In genomic region chr11:20902910-20903309, GRCm38 (mm10) we compare ENCODE assay signal across 23 mouse cellular contexts.
A peak's percentile ranks its signal among the peaks of the same experiment; 100 is the strongest.
DNase-seq lines count a peak whose midpoint lies in the region; ATAC-seq lines count a peak whose summit lies in the region.
"Had no signal": no experiment of that assay in that cellular context is flagged by ENCODE, and none has a peak within 500 bp of the region (broad histone marks: within the 10 kb centered on the region; RNA-seq: fewer than 3 reads in every experiment).

No protein-coding gene starts in this region.

- H3K4me2 ChIP-seq in kidney, embryonic 14.5 days (replicated peaks; ENCODE audit: low read depth, low read length) = no peak overlapping the region
- no peak overlapping the region for H3K4me2 ChIP-seq in kidney, embryonic 16.5 days (replicated peaks; ENCODE audit: low read depth, low read length)
- H3K4me2 ChIP-seq: embryonic facial prominence, embryonic 12.5 days; forebrain, embryonic 13.5 days; forebrain, embryonic 15.5 days had no signal

- 68% methylated on average over 8 of the region's 8 CpGs for WGBS in heart, embryonic 10.5 days
- WGBS in kidney, embryonic 14.5 days = 33% methylated on average over 8 of the region's 8 CpGs
- WGBS in kidney, embryonic 16.5 days = 25% methylated on average over 8 of the region's 8 CpGs

- no peaks in the 10 kb centered on the region for H3K27me3 ChIP-seq in heart, embryonic 10.5 days (ENCODE audit: insufficient read depth, poor library complexity, severe bottlenecking)
- H3K27me3 ChIP-seq in kidney, embryonic 14.5 days (ENCODE audit: control insufficient read depth, insufficient read depth, low read length) = no peaks in the 10 kb centered on the region
- no peaks in the 10 kb centered on the region for H3K27me3 ChIP-seq in kidney, embryonic 16.5 days (ENCODE audit: insufficient read depth, low read length)
- H3K27me3 ChIP-seq: embryonic facial prominence, embryonic 12.5 days; forebrain, embryonic 13.5 days; forebrain, embryonic 15.5 days; Patski had no signal

- H3K9me3 ChIP-seq in heart, embryonic 10.5 days = no peaks in the 10 kb centered on the region
- no peaks in the 10 kb centered on the region for H3K9me3 ChIP-seq in kidney, embryonic 14.5 days (ENCODE audit: control insufficient read depth, low read length)
- no peaks in the 10 kb centered on the region for H3K9me3 ChIP-seq in kidney, embryonic 16.5 days (ENCODE audit: low read length)
- H3K9me3 ChIP-seq: embryonic facial prominence, embryonic 10.5 days; embryonic facial prominence, embryonic 12.5 days; forebrain, embryonic 13.5 days; forebrain, embryonic 15.5 days; G1E had no signal

- no peaks in the 10 kb centered on the region for H3K36me3 ChIP-seq in heart, embryonic 10.5 days
- H3K36me3 ChIP-seq in kidney, embryonic 14.5 days (ENCODE audit: control insufficient read depth, insufficient read depth, low read length) = no peaks in the 10 kb centered on the region
- no peaks in the 10 kb centered on the region for H3K36me3 ChIP-seq in kidney, embryonic 16.5 days (ENCODE audit: insufficient read depth, low read length)
- H3K36me3 ChIP-seq: embryonic facial prominence, embryonic 10.5 days; embryonic facial prominence, embryonic 12.5 days; forebrain, embryonic 15.5 days; G1E had no signal

- intact Hi-C loops in heart, postnatal 36 days (cut with DNase I) = no loop called here

- peak overlapping the region; percentile 8 for H3K27ac ChIP-seq in heart, embryonic 10.5 days
- H3K27ac ChIP-seq in kidney, embryonic 14.5 days (ENCODE audit: low read depth, low read length) = no peak overlapping the region
- no peak overlapping the region for H3K27ac ChIP-seq in kidney, embryonic 16.5 days (ENCODE audit: low read length)
- H3K27ac ChIP-seq: embryonic facial prominence, embryonic 10.5 days; embryonic facial prominence, embryonic 12.5 days; forebrain, embryonic 13.5 days; forebrain, embryonic 15.5 days had no signal

- H3K4me3 ChIP-seq in heart, embryonic 10.5 days = no peak overlapping the region
- H3K4me3 ChIP-seq in kidney, embryonic 14.5 days (ENCODE audit: low read length) = no peak overlapping the region
- H3K4me3 ChIP-seq in kidney, embryonic 16.5 days (ENCODE audit: low read length) = no peak overlapping the region
- H3K4me3 ChIP-seq: embryonic facial prominence, embryonic 10.5 days; embryonic facial prominence, embryonic 12.5 days; forebrain, embryonic 13.5 days; forebrain, embryonic 15.5 days had no signal

- peak; percentile 81 for ATAC-seq in kidney, embryonic 14.5 days (ENCODE audit: low FRiP score, low TSS enrichment)
- peak; percentile 78 for ATAC-seq in kidney, embryonic 16.5 days (ENCODE audit: low FRiP score, low TSS enrichment)
- ATAC-seq: activated CD4-positive, CD25-positive, alpha-beta regulatory T cell, adult 4 months; CD4-positive, CD25-positive, alpha-beta regulatory T cell, adult 4 months; forebrain, embryonic 13.5 days; forebrain, embryonic 15.5 days; Patski had no signal

- DNase-seq in heart, embryonic 10.5 days (ENCODE audit: low spot score) = no peak
- no peak for DNase-seq in heart, postnatal 36 days
- DNase-seq in kidney, adult 8-10 months = no peak
- no peak for DNase-seq in kidney, postnatal 10 days
- DNase-seq: adrenal gland, adult 8-10 months; adrenal gland, postnatal 14 days; adrenal gland, postnatal 36 days; B cell, adult 2 months; cerebellum, adult 11-12 months; cerebellum, adult 2 months; cerebellum, adult 9-10 months; cerebellum, postnatal 10 days; cerebellum, postnatal 25 days had no signal

- H3K9ac ChIP-seq in kidney, embryonic 14.5 days (ENCODE audit: low read depth, low read length) = no peak overlapping the region
- no peak overlapping the region for H3K9ac ChIP-seq in kidney, embryonic 16.5 days (replicated peaks; ENCODE audit: low read length)
- H3K9ac ChIP-seq: embryonic facial prominence, embryonic 12.5 days; forebrain, embryonic 13.5 days; forebrain, embryonic 15.5 days had no signal

- H3K4me1 ChIP-seq in heart, embryonic 10.5 days = peaks cover 19% of the 10 kb centered on the region
- H3K4me1 ChIP-seq in kidney, embryonic 14.5 days (ENCODE audit: control insufficient read depth, insufficient read depth, low read length) = no peaks in the 10 kb centered on the region; the same call in 1 of the 2 replicates
- H3K4me1 ChIP-seq in kidney, embryonic 16.5 days (ENCODE audit: insufficient read depth, low read length) = peaks cover 7% of the 10 kb centered on the region; the same call in 1 of the 2 replicates
- H3K4me1 ChIP-seq: forebrain, embryonic 13.5 days; forebrain, embryonic 15.5 days had no signal
